Comparison of ENCODE assay signal across 24 mouse cellular contexts in genomic region chr4:127180450-127180840, GRCm38 (mm10). TPM values are rescaled to one million over a fixed set of nuclear protein-coding genes. Genes with fewer than 3 reads are reported as not detected.
DNase-seq lines count a peak whose midpoint lies in the region; ATAC-seq and TF ChIP-seq lines count a peak whose summit lies in the region.
"Had no signal": no experiment of that assay in that cellular context is flagged by ENCODE, and none has a peak within 500 bp of the region (broad histone marks: within the 10 kb centered on the region; RNA-seq: fewer than 3 reads in every experiment).

No protein-coding gene starts in this region.

- no peaks in the 10 kb centered on the region for H3K36me3 ChIP-seq in midbrain, embryonic 11.5 days (ENCODE audit: control insufficient read depth, insufficient read depth, low read length)
- no peaks in the 10 kb centered on the region for H3K36me3 ChIP-seq in midbrain, embryonic 13.5 days
- no peaks in the 10 kb centered on the region for H3K36me3 ChIP-seq in ES-E14 (ENCODE audit: control insufficient read depth, insufficient read depth, low read length, poor library complexity, severe bottlenecking)
- H3K36me3 ChIP-seq: liver, embryonic 13.5 days; neural tube, embryonic 12.5 days had no signal

- no peak for ATAC-seq in midbrain, embryonic 11.5 days (ENCODE audit: low FRiP score)
- ATAC-seq in midbrain, embryonic 13.5 days: no peak
- 0 out of 2 replicates have a peak, but pooled peaks have one; percentile 7 for ATAC-seq in megakaryocyte-erythroid progenitor cell, adult 5-6 weeks (replicated peaks; ENCODE audit: low FRiP score, low TSS enrichment, poor library complexity, severe bottlenecking)
- ATAC-seq: intestine, embryonic 16.5 days had no signal

- H3K9me3 ChIP-seq in midbrain, embryonic 11.5 days (ENCODE audit: control insufficient read depth, low read length): no peaks in the 10 kb centered on the region
- H3K9me3 ChIP-seq in midbrain, embryonic 13.5 days: no peaks in the 10 kb centered on the region
- H3K9me3 ChIP-seq in ES-E14 (ENCODE audit: control insufficient read depth, insufficient read depth, low read depth, low read length): no peaks in the 10 kb centered on the region
- H3K9me3 ChIP-seq: liver, embryonic 13.5 days; neural tube, embryonic 12.5 days had no signal

- DNase-seq in cerebellum, adult 9-11 months: peak; percentile 42
- no peak for DNase-seq in cerebellum, adult 11-12 months
- DNase-seq in midbrain, embryonic 11.5 days (ENCODE audit: low spot score, missing footprints): peak; percentile 68
- no peak for DNase-seq in ES-E14 (ENCODE audit: low read depth, low spot score)
- no peak for DNase-seq in kidney, adult 18-20 months
- DNase-seq in gastrocnemius, postnatal 25 days: no peak
- DNase-seq: adrenal gland, adult 2 months; gastrocnemius, postnatal 10 days; heart, adult 11 months; kidney, postnatal 25 days; liver, embryonic 13.5 days; lung, adult 2 months; lung, postnatal 14 days; right cerebral cortex, postnatal 14 days; thymus, adult 2 months had no signal

- 78% methylated on average over 3 of the region's 3 CpGs for WGBS in midbrain, embryonic 11.5 days
- WGBS in midbrain, embryonic 13.5 days: 71% methylated on average over 3 of the region's 3 CpGs

- H3K4me3 ChIP-seq in midbrain, embryonic 11.5 days (ENCODE audit: low read depth, low read length): no peak overlapping the region
- no peak overlapping the region for H3K4me3 ChIP-seq in midbrain, embryonic 13.5 days (replicated peaks)
- H3K4me3 ChIP-seq in ES-E14 (ENCODE audit: insufficient read depth in 1 of 2, low read depth in 1 of 2, low read length in 2 of 2, poor library complexity in 1 of 2, severe bottlenecking in 1 of 2): no peak overlapping the region
- H3K4me3 ChIP-seq: liver, embryonic 13.5 days; neural tube, embryonic 12.5 days had no signal

- in situ Hi-C loops in ES-E14 (cut with MboI; ENCODE audit: low sequenced_read_pairs in 2 of 2, unreplicated experiment in 2 of 2): no loop called here

- no peak overlapping the region for H3K27ac ChIP-seq in midbrain, embryonic 11.5 days (ENCODE audit: low read depth, low read length)
- H3K27ac ChIP-seq in midbrain, embryonic 13.5 days: no peak overlapping the region
- H3K27ac ChIP-seq in ES-E14 (ENCODE audit: insufficient read depth, low read depth, low read length, poor library complexity, severe bottlenecking): no peak overlapping the region
- H3K27ac ChIP-seq: liver, embryonic 13.5 days; neural tube, embryonic 12.5 days; stomach, postnatal 0 days had no signal

- no peak overlapping the region for H3K9ac ChIP-seq in midbrain, embryonic 11.5 days (ENCODE audit: low read length)
- no peak overlapping the region for H3K9ac ChIP-seq in midbrain, embryonic 13.5 days (replicated peaks)
- H3K9ac ChIP-seq in ES-E14 (ENCODE audit: insufficient read depth, low read depth, low read length, poor library complexity, severe bottlenecking): peak overlapping the region; percentile 60; the same call in 1 of the 2 replicates
- H3K9ac ChIP-seq: liver, embryonic 13.5 days; neural tube, embryonic 12.5 days had no signal

- H3K4me1 ChIP-seq in midbrain, embryonic 11.5 days (ENCODE audit: control insufficient read depth, insufficient read depth, low read length): peaks cover 3% of the 10 kb centered on the region
- peaks cover 21% of the 10 kb centered on the region for H3K4me1 ChIP-seq in midbrain, embryonic 13.5 days (replicated peaks)
- H3K4me1 ChIP-seq in ES-E14 (ENCODE audit: control insufficient read depth in 2 of 2, insufficient read depth in 2 of 2, low read length in 2 of 2, poor library complexity in 1 of 2): peaks cover 10 to 29% of the 10 kb centered on the region in 2 experiments; a peak in 3 of 4 replicates
- H3K4me1 ChIP-seq: liver, embryonic 13.5 days; neural tube, embryonic 12.5 days had no signal

- no peak overlapping the region for H3K4me2 ChIP-seq in midbrain, embryonic 11.5 days
- no peak overlapping the region for H3K4me2 ChIP-seq in midbrain, embryonic 13.5 days (replicated peaks)
- H3K4me2 ChIP-seq: heart, embryonic 11.5 days; liver, embryonic 13.5 days; neural tube, embryonic 12.5 days had no signal

- no peaks in the 10 kb centered on the region for H3K27me3 ChIP-seq in midbrain, embryonic 11.5 days (ENCODE audit: control insufficient read depth, insufficient read depth, low read length)
- 0 out of 2 replicates have a peak, but pooled peaks cover 7% of the 10 kb centered on the region for H3K27me3 ChIP-seq in midbrain, embryonic 13.5 days

TF ChIP-seq in ES-E14, 5 proteins besides CTCF, POLR2A, EP300 and RAD21:
- TF ChIP-seq HCFC1 (IDR thresholded peaks at IDR 0.05; ENCODE audit: borderline replicate concordance, insufficient read depth, low read length) (no peak), ZNF384 (IDR thresholded peaks at IDR 0.05; ENCODE audit: low read depth, low read length) (no peak), CHD2 (IDR thresholded peaks at IDR 0.05; ENCODE audit: low read depth, low read length) (no peak), MAFK (IDR thresholded peaks at IDR 0.05; ENCODE audit: insufficient read depth, low read depth, low read length) (no peak), ZC3H11A (IDR thresholded peaks at IDR 0.05; ENCODE audit: borderline replicate concordance, low read depth, low read length) (no peak)

RNA-seq across cellular contexts. Expression of gene Dlgap3, which starts 11.4 kb away (rescaled TPM):
- 4.0 and 4.4 TPM in 2 replicates for polyA plus RNA-seq in midbrain, embryonic 11.5 days (2014; fragmentation: Nextera tagmentation; extraction: Ambion mirVana)
- 7.2 and 10.1 TPM in 2 replicates for polyA plus RNA-seq in midbrain, embryonic 13.5 days (2015; fragmentation: Nextera tagmentation; extraction: Ambion mirVana)
- 8.8 and 14.1 TPM in 2 replicates for total RNA-seq in ES-E14 (2012; rRNA removed)
- total RNA-seq in megakaryocyte-erythroid progenitor cell, adult 5-6 weeks (2014; fragmentation: Nextera tagmentation): not detected in 2 replicates
- not detected in 2 replicates for total RNA-seq in megakaryocyte-erythroid progenitor cell, adult 5-6 weeks (2017)
- under 1 TPM in 1 of 2 experiments, not detected in 1; 0.08 TPM for total RNA-seq in gastrocnemius, postnatal 25 days (2021)
- total RNA-seq: hematopoietic stem cell, adult 5-6 weeks; megakaryocyte, adult 5-6 weeks; MEL had no signal

RNA-seq across cellular contexts. Expression of gene Tmem35b, which starts 57.0 kb away (rescaled TPM):
- 14.3 and 16.0 TPM in 2 replicates for polyA plus RNA-seq in midbrain, embryonic 11.5 days (2014; fragmentation: Nextera tagmentation; extraction: Ambion mirVana)
- polyA plus RNA-seq in midbrain, embryonic 13.5 days (2015; fragmentation: Nextera tagmentation; extraction: Ambion mirVana): 20.3 and 21.4 TPM in 2 replicates
- 3.7 and 4.8 TPM in 2 replicates for total RNA-seq in ES-E14 (2012; rRNA removed)
- 5.3 and 8.9 TPM in 2 replicates for total RNA-seq in megakaryocyte-erythroid progenitor cell, adult 5-6 weeks (2014; fragmentation: Nextera tagmentation)
- 6.2 and 7.9 TPM in 2 replicates for total RNA-seq in megakaryocyte-erythroid progenitor cell, adult 5-6 weeks (2017)
- 1 to 10 TPM in 1 of 2 experiments, under 1 TPM in 1; 0.74 to 1.3 TPM for total RNA-seq in gastrocnemius, postnatal 25 days (2021)

Comparison
In these comparisons a context has a peak if more than half of its experiments do, and no peak if none do; other contexts are left out.
1. DNase-seq: peak in cerebellum, adult 9-11 months (single experiment) and midbrain, embryonic 11.5 days (single experiment); none in cerebellum, adult 11-12 months (single experiment), ES-E14 (single experiment), kidney, adult 18-20 months (single experiment) and gastrocnemius, postnatal 25 days (single experiment).